Mouse (Mus musculus) stomach, embryonic 14.5 days (tissue): ENCODE results near the gene Macrod2. TPM values are rescaled to one million over a fixed set of nuclear protein-coding genes. Genes with fewer than 3 reads are reported as not detected.
"Not testable (repeated sequence)": the region's sequence is repeated elsewhere in the genome, so short reads cannot be mapped to it uniquely, and the experiment has no call there.

Experiments used
- ATAC-seq: fragments of 200-750 bp; cut with Nextera tagmentation; 2 replicates; pipeline ENCODE4 v1.8.0; 2017; ENCODE audit warnings: low read depth, moderate TSS enrichment; ENCODE audit not compliant: insufficient number of reproducible peaks, insufficient read depth, low FRiP score
- H3K27ac ChIP-seq: fragments of 300-500 bp; sonication (generic); 2 replicates; pipeline ENCODE4 v1.5.1; 2014; ENCODE audit warnings: mild to moderate bottlenecking, low read length, moderate library complexity, mixed read lengths
- H3K27me3 ChIP-seq: fragments of 300-500 bp; sonication (generic); 2 replicates; pipeline ENCODE4 v1.6.1; 2014; ENCODE audit warnings: low read length, control low read depth, mixed read lengths; ENCODE audit not compliant: control insufficient read depth, insufficient read depth
- H3K36me3 ChIP-seq: fragments of 300-500 bp; sonication (generic); 2 replicates; pipeline ENCODE4 v1.6.1; 2014; ENCODE audit warnings: mild to moderate bottlenecking, control low read depth, low read length, moderate library complexity, mixed read lengths; ENCODE audit not compliant: control insufficient read depth, insufficient read depth
- H3K4me1 ChIP-seq: fragments of 300-500 bp; sonication (generic); 2 replicates; pipeline ENCODE4 v1.6.1; 2014; ENCODE audit warnings: low read length, control low read depth, mixed read lengths; ENCODE audit not compliant: control insufficient read depth, insufficient read depth
- H3K4me2 ChIP-seq: fragments of 300-500 bp; sonication (generic); replicated peaks from 2 replicates; pipeline ENCODE4 v1.6.1; 2014; ENCODE audit warnings: low read depth, low read length, control low read depth
- H3K4me3 ChIP-seq: fragments of 300-500 bp; sonication (generic); 2 replicates; pipeline ENCODE4 v1.5.1; 2014; ENCODE audit warnings: low read depth, low read length, control low read depth
- H3K9ac ChIP-seq: fragments of 300-500 bp; sonication (generic); replicated peaks from 2 replicates; pipeline ENCODE4 v1.6.1; 2014; ENCODE audit warnings: low read depth, mild to moderate bottlenecking, control low read depth, low read length, moderate library complexity, mixed read lengths
- H3K9me3 ChIP-seq: fragments of 300-500 bp; sonication (generic); 2 replicates; pipeline ENCODE4 v1.6.1; 2016; ENCODE audit warnings: low read depth, low read length, control low read depth; ENCODE audit not compliant: control insufficient read depth
- WGBS: fragments of 180-500 bp; shearing (Covaris S2); extraction: QIAGEN DNeasy Blood & Tissue Kit; methylation state at CpG from one replicate; pipeline ENCODE4 v1.1.7; 2014; 5-methylcytosine and 5-hydroxymethylcytosine counted together
- polyA plus RNA-seq: library from polyadenylated mRNA; unstranded; fragments of >200 nt; fragmentation: Nextera tagmentation; extraction: Ambion mirVana; gene quantifications from 2 replicates; pipeline ENCODE4 v1.2.1, GENCODE M21; 2014

The Macrod2 gene
- polyA plus RNA-seq, 1 experiment from 2014 or later: 40.9 TPM

DNA sequence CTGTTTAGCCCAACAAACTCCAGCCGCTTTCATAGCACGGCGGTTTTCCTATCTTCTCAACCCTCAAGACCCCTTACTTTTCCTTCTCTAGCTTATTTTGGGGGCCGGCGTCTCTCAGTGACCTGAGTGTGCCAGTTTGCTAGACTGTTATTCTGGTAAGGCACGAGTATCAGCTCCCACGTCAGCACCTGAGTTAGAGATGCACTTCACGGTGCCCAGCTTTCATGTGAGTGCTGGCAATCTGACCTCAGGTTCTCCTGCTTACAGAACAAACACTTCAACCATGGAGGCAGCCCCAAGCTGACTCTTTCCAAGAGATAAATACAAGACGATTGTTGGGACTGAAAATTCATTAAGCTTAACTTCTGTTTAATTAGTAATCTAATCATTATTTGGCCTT, 322.3 kb downstream of the Macrod2 start:
- Histone ChIP-seq H3K4me2 (no peak overlapping the region), H3K9ac (no peak overlapping the region), H3K27me3 (no peaks in the 10 kb centered on the region), H3K4me3 (no peak overlapping the region), H3K9me3 (no peaks in the 10 kb centered on the region), H3K27ac (no peak overlapping the region), H3K36me3 (no peaks in the 10 kb centered on the region), H3K4me1 (no peaks in the 10 kb centered on the region)
- ATAC-seq: no peak
- 70% methylated on average over 9 of the region's 9 CpGs for WGBS

DNA sequence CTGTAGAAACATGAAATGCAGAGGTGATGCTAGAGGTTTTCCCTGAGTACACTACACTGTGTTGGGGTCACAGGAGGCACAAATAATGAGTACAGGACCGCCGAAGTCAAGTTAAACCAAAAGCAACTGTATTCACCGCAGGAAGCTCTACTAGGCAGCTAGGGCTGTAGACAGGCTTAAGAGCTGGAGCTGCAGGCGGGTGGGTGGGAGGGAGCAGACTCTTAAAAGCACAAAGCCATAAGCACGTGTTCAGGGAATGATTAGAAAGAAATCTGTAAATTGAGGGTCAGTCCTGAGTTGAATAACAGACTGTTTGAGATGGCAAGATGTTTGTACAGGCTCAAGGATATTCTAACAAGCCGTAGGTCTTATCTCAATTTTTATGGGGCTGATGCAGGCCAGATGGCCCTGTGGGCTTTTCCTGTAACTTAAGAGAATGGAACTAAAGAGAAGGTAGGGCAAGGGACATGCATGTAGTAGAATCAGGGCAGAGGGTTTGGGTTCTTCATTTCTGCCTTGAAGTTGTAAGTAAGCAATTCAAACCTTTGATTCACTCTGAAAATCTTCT, 337.6 kb downstream of the Macrod2 start:
- Histone ChIP-seq H3K36me3 (no peaks in the 10 kb centered on the region), H3K4me2 (no peak overlapping the region), H3K9ac (no peak overlapping the region), H3K9me3 (no peaks in the 10 kb centered on the region), H3K4me1 (no peaks in the 10 kb centered on the region), H3K27ac (no peak overlapping the region), H3K27me3 (no peaks in the 10 kb centered on the region), H3K4me3 (no peak overlapping the region)
- 36% methylated on average over 6 of the region's 6 CpGs for WGBS
- 0 out of 2 replicates have a peak, but pooled peaks have one; percentile 37 for ATAC-seq

DNA sequence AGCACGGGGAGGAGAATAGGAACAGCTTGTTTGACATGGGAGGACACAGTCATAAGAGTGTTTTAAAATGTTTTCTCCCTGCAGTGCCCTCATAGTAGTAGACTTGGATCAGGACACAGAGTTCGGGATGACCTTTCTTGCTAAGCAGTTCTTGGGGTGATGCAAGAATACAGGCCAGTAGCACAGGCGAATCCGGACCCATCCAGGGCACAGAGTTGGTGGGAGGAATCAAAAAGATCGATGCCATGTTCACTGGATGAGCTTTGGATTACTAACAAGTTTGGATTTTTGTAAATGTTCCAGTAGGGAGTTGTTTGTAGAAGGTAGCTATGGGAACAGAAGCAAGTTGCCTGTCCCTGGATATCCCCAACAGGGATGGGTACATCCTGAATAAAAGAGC, 345.4 kb downstream of the Macrod2 start:
- H3K4me3 ChIP-seq: no peak overlapping the region
- H3K27me3 ChIP-seq: no peaks in the 10 kb centered on the region
- ATAC-seq: no peak
- H3K4me1 ChIP-seq: no peaks in the 10 kb centered on the region
- H3K27ac ChIP-seq: no peak overlapping the region
- no peaks in the 10 kb centered on the region for H3K9me3 ChIP-seq
- H3K4me2 ChIP-seq: no peak overlapping the region
- H3K9ac ChIP-seq: no peak overlapping the region
- 91% methylated on average over 5 of the region's 5 CpGs for WGBS
- no peaks in the 10 kb centered on the region for H3K36me3 ChIP-seq

DNA sequence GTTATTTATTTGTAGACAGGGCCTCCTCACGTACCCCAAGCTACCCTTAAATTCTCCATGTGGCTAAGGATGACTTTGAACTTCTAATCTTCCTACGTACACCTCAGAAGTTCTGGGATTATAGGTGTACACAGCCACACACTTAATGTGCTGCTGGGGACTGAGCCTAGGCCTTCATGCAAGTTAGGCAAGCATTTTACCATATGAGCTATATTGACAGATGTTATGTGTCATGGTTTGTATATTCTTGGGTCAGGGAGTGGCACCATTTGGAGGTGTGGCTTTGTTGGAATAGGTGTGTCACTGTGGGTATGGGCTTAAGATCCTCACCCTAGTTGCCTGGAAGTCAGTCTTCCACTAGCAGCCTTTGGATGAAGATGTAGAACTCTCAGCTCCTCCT, 347.8 kb downstream of the Macrod2 start:
- not testable (repeated sequence) for ATAC-seq, H3K36me3 ChIP-seq, H3K27ac ChIP-seq, H3K4me3 ChIP-seq, H3K27me3 ChIP-seq, H3K4me1 ChIP-seq, H3K9me3 ChIP-seq, H3K9ac ChIP-seq, H3K4me2 ChIP-seq
- WGBS: 49% methylated on average over 2 of the region's 2 CpGs

DNA sequence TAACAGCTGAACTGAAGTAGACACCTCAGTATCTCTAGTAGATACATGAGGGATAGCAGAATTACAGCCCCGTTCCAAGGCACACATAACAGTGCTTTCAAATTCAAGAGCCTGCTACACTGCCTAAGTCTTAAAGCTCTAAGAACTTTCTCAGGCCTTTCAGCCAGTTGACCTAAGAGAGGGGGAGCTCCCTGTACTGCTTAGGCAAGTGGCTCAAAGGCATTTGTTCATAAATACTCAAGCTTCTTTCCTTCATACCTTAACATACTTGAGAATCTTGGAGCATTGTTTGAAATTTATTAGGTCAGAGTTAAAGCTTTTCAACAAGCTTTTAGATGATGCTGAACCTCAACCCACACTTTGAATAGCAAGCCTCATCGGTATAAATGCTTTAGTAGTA, 363.8 kb downstream of the Macrod2 start:
- Histone ChIP-seq H3K4me3 (no peak overlapping the region), H3K9ac (no peak overlapping the region), H3K27ac (no peak overlapping the region), H3K4me1 (no peaks in the 10 kb centered on the region), H3K27me3 (no peaks in the 10 kb centered on the region), H3K4me2 (no peak overlapping the region), H3K36me3 (no peaks in the 10 kb centered on the region), H3K9me3 (no peaks in the 10 kb centered on the region)
- WGBS: 87% methylated on average over 2 of the region's 2 CpGs
- ATAC-seq: no peak

DNA sequence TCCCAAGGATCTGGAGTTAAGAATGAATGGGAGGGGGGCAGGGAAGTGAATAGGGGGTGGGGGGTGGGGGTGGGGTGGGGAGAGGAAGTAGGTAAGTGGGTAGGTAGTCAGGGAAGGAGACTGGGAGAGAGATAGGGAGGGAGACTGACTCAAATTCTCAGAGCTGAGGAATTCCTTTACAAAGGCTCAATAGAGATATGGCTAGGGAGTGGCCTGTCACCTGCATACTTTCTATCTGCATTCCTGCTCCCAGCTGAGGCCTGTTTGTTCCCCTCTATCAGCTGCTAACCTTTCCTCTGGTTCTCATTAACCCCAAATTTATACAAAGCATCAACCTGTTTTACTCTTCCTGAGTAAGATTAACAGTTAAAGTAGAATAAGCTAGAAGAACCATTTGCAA, 364.6 kb downstream of the Macrod2 start:
- H3K27ac ChIP-seq: no peak overlapping the region
- ATAC-seq: peak; percentile 89

DNA sequence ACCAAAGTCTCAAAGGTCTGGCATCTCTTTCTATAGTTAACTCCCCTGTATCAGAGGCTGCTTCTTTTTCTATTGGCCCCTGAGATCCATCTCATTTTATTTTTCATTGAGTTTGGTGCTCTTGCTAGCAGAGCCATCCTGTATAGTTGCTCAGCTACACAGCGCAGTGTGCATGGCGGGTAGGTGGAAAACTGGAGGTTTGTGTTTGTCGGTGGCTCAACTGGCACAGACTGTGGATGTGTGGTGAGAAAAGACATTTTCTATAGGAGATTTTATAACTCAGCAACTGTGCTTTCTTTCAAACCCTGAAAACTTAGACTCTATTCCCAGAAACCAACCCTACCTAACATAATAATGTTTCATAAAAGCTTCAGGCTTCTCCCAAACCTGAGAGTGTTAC, 365.0 kb downstream of the Macrod2 start:
- H3K27ac ChIP-seq: no peak overlapping the region

More for the DNA sequence above, 364.6 kb downstream of the Macrod2 start:
- Histone ChIP-seq H3K36me3 (no peaks in the 10 kb centered on the region), H3K9me3 (no peaks in the 10 kb centered on the region), H3K27me3 (no peaks in the 10 kb centered on the region), H3K4me1 (no peaks in the 10 kb centered on the region), H3K9ac (no peak overlapping the region), H3K4me2 (no peak overlapping the region), H3K4me3 (no peak overlapping the region)

DNA sequence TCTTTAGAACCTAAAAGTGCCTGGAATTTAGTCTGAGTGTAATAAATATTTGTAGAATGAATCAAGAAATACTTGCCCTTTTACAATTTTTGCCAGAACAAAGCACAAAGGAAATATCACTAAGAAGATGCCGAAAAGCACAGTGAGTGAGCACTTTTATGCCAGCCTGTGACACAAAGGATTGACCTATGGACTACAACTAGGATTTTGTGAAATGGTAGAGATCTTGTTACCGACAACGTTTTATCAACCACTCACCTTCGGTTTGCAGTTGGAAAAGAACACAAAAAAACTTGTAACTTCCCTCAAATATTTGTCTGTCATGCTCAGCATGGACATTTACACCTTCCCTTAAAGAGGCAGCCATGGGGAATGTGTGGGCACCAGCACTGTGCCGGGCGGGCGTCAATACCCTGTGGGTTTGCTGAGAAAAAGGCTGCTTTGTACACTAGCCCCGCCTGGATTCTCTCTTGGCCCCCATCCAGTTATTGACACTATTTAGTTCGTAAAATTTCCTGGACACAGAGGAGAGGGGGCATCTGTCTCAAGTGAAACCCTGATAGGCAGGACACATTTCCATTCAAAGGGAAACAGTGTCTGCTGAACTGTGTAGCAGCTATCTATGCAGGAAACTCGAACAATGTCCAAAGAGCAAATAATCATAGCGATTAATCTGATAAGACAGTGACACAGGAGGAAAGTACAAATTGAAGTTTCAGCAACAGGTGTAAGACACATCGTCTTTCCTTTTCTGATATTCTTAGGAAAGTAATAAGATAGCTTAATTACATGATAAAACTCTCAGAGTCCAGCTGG, 368.2 kb downstream of the Macrod2 start:
- Histone ChIP-seq H3K9me3 (no peaks in the 10 kb centered on the region), H3K4me1 (no peaks in the 10 kb centered on the region), H3K4me2 (0 out of 2 replicates have a peak overlapping the region, but pooled peaks have one; percentile 1), H3K27me3 (no peaks in the 10 kb centered on the region), H3K27ac (no peak overlapping the region), H3K4me3 (no peak overlapping the region), H3K9ac (no peak overlapping the region), H3K36me3 (no peaks in the 10 kb centered on the region)
- 51% methylated on average over 12 of the region's 12 CpGs for WGBS
- peak; percentile 56; the same call in 1 of the 2 replicates for ATAC-seq

More for the DNA sequence above, 365.0 kb downstream of the Macrod2 start:
- H3K36me3 ChIP-seq: no peaks in the 10 kb centered on the region
- no peak overlapping the region for H3K9ac ChIP-seq
- no peak overlapping the region for H3K4me3 ChIP-seq
- ATAC-seq: no peak
- no peaks in the 10 kb centered on the region for H3K27me3 ChIP-seq
- 91% methylated on average over 3 of the region's 3 CpGs for WGBS
- H3K4me1 ChIP-seq: no peaks in the 10 kb centered on the region
- no peaks in the 10 kb centered on the region for H3K9me3 ChIP-seq
- H3K4me2 ChIP-seq: no peak overlapping the region
